Mouse (Mus musculus): ENCODE data around the gene Map4. TPM values are rescaled to one million over a fixed set of nuclear protein-coding genes. Genes with fewer than 3 reads are reported as not detected.

Gene Map4
- 117 and 119 TPM in 2 replicates for polyA plus RNA-seq (2015; fragmentation: Nextera tagmentation; extraction: Ambion mirVana)

GRCm38 (mm10) chr9:109931257-109932171 is at the start of gene Map4:
Gene Map4, plus strand, starts transcription at chr9:109931460.
- peak within 1 kb of the TSS; percentile 82 for H3K9ac ChIP-seq (replicated peaks)
- under 1% methylated on average over 94 of the region's 94 CpGs for WGBS

GRCm38 (mm10) chr9:109886259-109886658 is 45.0 kb upstream of the Map4 start:
- Histone ChIP-seq H3K27me3 (no peaks in the 10 kb centered on the region), H3K9ac (replicated peaks) (no peak overlapping the region), H3K9me3 (no peaks in the 10 kb centered on the region), H3K27ac (replicated peaks) (no peak overlapping the region), H3K4me2 (replicated peaks) (no peak overlapping the region), H3K36me3 (peaks cover 94% of the 10 kb centered on the region), H3K4me1 (no peaks in the 10 kb centered on the region), H3K4me3 (no peak overlapping the region)
- 91% methylated on average over 4 of the region's 4 CpGs for WGBS
- no peak for ATAC-seq (replicated peaks)

More at GRCm38 (mm10) chr9:109931257-109932171, at the start of gene Map4:
- Histone ChIP-seq H3K36me3 (no peaks in the 10 kb centered on the region), H3K9me3 (no peaks in the 10 kb centered on the region), H3K27me3 (no peaks in the 10 kb centered on the region), H3K27ac (replicated peaks) (peak within 1 kb of the TSS; percentile 95), H3K4me3 (peak within 1 kb of the TSS; percentile 80), H3K4me2 (replicated peaks) (peak within 1 kb of the TSS; percentile 85), H3K4me1 (peaks cover 15% of the 10 kb centered on the region)
- peak; percentile 98 for ATAC-seq (replicated peaks)

- Histone ChIP-seq H3K4me1 (no peaks in the 10 kb centered on the region), H3K27ac (replicated peaks) (no peak overlapping the region), H3K4me2 (replicated peaks) (no peak overlapping the region), H3K9me3 (no peaks in the 10 kb centered on the region), H3K4me3 (no peak overlapping the region), H3K27me3 (no peaks in the 10 kb centered on the region), H3K36me3 (peaks cover 96% of the 10 kb centered on the region), H3K9ac (replicated peaks) (no peak overlapping the region)
- no peak for ATAC-seq (replicated peaks)
- WGBS = 94% methylated on average over 5 of the region's 5 CpGs
Measured at GRCm38 (mm10) chr9:109887321-109887720, 43.9 kb upstream of the Map4 start.

- H3K27me3 ChIP-seq = no peaks in the 10 kb centered on the region
- H3K27ac ChIP-seq (replicated peaks) = no peak overlapping the region
- no peak overlapping the region for H3K4me3 ChIP-seq
- no peak overlapping the region for H3K9ac ChIP-seq (replicated peaks)
- WGBS = 90% methylated on average over 8 of the region's 8 CpGs
- H3K4me1 ChIP-seq = peaks cover 2% of the 10 kb centered on the region; the same call in 1 of the 2 replicates
- H3K9me3 ChIP-seq = no peaks in the 10 kb centered on the region
- no peak for ATAC-seq (replicated peaks)
- no peak overlapping the region for H3K4me2 ChIP-seq (replicated peaks)
- peaks cover 66% of the 10 kb centered on the region for H3K36me3 ChIP-seq
Measured at GRCm38 (mm10) chr9:109891501-109891900, 39.8 kb upstream of the Map4 start.

- H3K4me2 ChIP-seq (replicated peaks) = no peak overlapping the region
- H3K27me3 ChIP-seq = no peaks in the 10 kb centered on the region
- H3K4me3 ChIP-seq = no peak overlapping the region
- no peak overlapping the region for H3K27ac ChIP-seq (replicated peaks)
- H3K4me1 ChIP-seq = peaks cover 2% of the 10 kb centered on the region; the same call in 1 of the 2 replicates
- WGBS = 62% methylated on average over 5 of the region's 5 CpGs
- H3K36me3 ChIP-seq = peaks cover 55% of the 10 kb centered on the region
- no peak overlapping the region for H3K9ac ChIP-seq (replicated peaks)
- H3K9me3 ChIP-seq = no peaks in the 10 kb centered on the region
- 0 out of 2 replicates have a peak, but pooled peaks have one; percentile 23 for ATAC-seq (replicated peaks)
Measured at GRCm38 (mm10) chr9:109892651-109893250, 38.5 kb upstream of the Map4 start.

- 39% methylated on average over 6 of the region's 6 CpGs for WGBS
- Histone ChIP-seq H3K4me3 (no peak overlapping the region), H3K4me1 (peaks cover 2% of the 10 kb centered on the region; the same call in 1 of the 2 replicates), H3K9ac (replicated peaks) (no peak overlapping the region), H3K27ac (replicated peaks) (peak overlapping the region; percentile 84), H3K4me2 (replicated peaks) (no peak overlapping the region), H3K36me3 (peaks cover 37% of the 10 kb centered on the region), H3K9me3 (no peaks in the 10 kb centered on the region), H3K27me3 (no peaks in the 10 kb centered on the region)
- peak; percentile 77 for ATAC-seq (replicated peaks)
Measured at GRCm38 (mm10) chr9:109894413-109895090, 36.7 kb upstream of the Map4 start.

GRCm38 (mm10) chr9:109895593-109895992 is 35.7 kb upstream of the Map4 start:
- H3K4me2 ChIP-seq (replicated peaks) = no peak overlapping the region
- H3K9ac ChIP-seq (replicated peaks) = no peak overlapping the region
- no peaks in the 10 kb centered on the region for H3K27me3 ChIP-seq
- no peak overlapping the region for H3K4me3 ChIP-seq
- H3K9me3 ChIP-seq = no peaks in the 10 kb centered on the region
- WGBS = 76% methylated on average over 6 of the region's 6 CpGs
- peaks cover 27% of the 10 kb centered on the region for H3K36me3 ChIP-seq
- peaks cover 2% of the 10 kb centered on the region; the same call in 1 of the 2 replicates for H3K4me1 ChIP-seq
- no peak overlapping the region for H3K27ac ChIP-seq (replicated peaks)
- no peak for ATAC-seq (replicated peaks)

- no peak for ATAC-seq (replicated peaks)
- Histone ChIP-seq H3K4me3 (no peak overlapping the region), H3K36me3 (peaks cover 17% of the 10 kb centered on the region), H3K4me1 (peaks cover 2% of the 10 kb centered on the region; the same call in 1 of the 2 replicates), H3K4me2 (replicated peaks) (no peak overlapping the region), H3K9me3 (no peaks in the 10 kb centered on the region), H3K27ac (replicated peaks) (no peak overlapping the region), H3K9ac (replicated peaks) (no peak overlapping the region), H3K27me3 (no peaks in the 10 kb centered on the region)
- 84% methylated on average over 8 of the region's 8 CpGs for WGBS
Measured at GRCm38 (mm10) chr9:109896253-109897150, 34.8 kb upstream of the Map4 start.

GRCm38 (mm10) chr9:109898027-109898426 is 33.2 kb upstream of the Map4 start:
- H3K9me3 ChIP-seq = no peaks in the 10 kb centered on the region
- 61% methylated on average over 2 of the region's 2 CpGs for WGBS

GRCm38 (mm10) chr9:109899361-109899760 is 31.9 kb upstream of the Map4 start:
- Histone ChIP-seq H3K4me1 (peaks cover 2% of the 10 kb centered on the region; the same call in 1 of the 2 replicates), H3K36me3 (no peaks in the 10 kb centered on the region), H3K27ac (replicated peaks) (no peak overlapping the region), H3K9me3 (no peaks in the 10 kb centered on the region), H3K4me2 (replicated peaks) (no peak overlapping the region), H3K4me3 (no peak overlapping the region), H3K9ac (replicated peaks) (no peak overlapping the region), H3K27me3 (no peaks in the 10 kb centered on the region)
- no peak for ATAC-seq (replicated peaks)
- 68% methylated on average over 9 of the region's 15 CpGs for WGBS

More at GRCm38 (mm10) chr9:109898027-109898426, 33.2 kb upstream of the Map4 start:
- no peak overlapping the region for H3K4me2 ChIP-seq (replicated peaks)
- peaks cover 5% of the 10 kb centered on the region; the same call in 1 of the 2 replicates for H3K36me3 ChIP-seq
- no peak overlapping the region for H3K9ac ChIP-seq (replicated peaks)
- peaks cover 2% of the 10 kb centered on the region; the same call in 1 of the 2 replicates for H3K4me1 ChIP-seq
- no peak overlapping the region for H3K27ac ChIP-seq (replicated peaks)
- ATAC-seq (replicated peaks) = no peak
- H3K27me3 ChIP-seq = no peaks in the 10 kb centered on the region
- H3K4me3 ChIP-seq = no peak overlapping the region

GRCm38 (mm10) chr9:109899774-109900173 is 31.5 kb upstream of the Map4 start:
- Histone ChIP-seq H3K9me3 (no peaks in the 10 kb centered on the region), H3K4me2 (replicated peaks) (no peak overlapping the region), H3K27ac (replicated peaks) (no peak overlapping the region), H3K9ac (replicated peaks) (no peak overlapping the region), H3K27me3 (no peaks in the 10 kb centered on the region), H3K4me1 (no peaks in the 10 kb centered on the region; the same call in 1 of the 2 replicates), H3K36me3 (no peaks in the 10 kb centered on the region), H3K4me3 (no peak overlapping the region)
- 78% methylated on average over 8 of the region's 8 CpGs for WGBS
- ATAC-seq (replicated peaks) = no peak
